Mouse (Mus musculus): ENCODE measurements around the gene Pdk4.

Pdk4 gene

DNA sequence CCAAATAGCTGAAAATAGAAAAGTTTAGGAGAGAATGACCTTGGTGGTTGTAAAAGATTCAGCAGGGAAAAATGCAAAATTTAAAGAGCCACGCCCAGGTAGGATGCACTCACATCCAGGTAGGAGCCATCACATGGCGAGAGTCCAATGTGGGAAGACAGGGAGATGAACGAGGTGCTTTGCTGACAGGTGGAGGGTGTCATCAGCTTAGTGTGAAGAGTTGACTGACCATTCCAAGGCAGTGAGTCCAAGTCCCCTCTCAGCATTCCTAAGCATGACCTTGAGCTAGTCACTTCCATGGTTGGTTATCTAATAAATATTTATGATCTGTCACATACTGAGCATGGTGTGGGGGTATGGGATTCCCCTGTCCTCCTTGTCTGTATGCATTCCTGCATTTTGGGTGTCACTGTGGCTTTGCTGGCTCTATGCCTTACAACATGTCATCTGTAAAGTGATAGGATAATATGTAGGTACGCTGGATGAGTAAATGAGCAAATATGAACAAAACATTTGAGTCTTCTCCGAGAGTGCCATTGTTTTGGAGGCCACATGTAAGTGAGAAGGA is 51.7 kb downstream of the Pdk4 start:
- no peak for DNase-seq (ENCODE audit: low spot score)

DNA sequence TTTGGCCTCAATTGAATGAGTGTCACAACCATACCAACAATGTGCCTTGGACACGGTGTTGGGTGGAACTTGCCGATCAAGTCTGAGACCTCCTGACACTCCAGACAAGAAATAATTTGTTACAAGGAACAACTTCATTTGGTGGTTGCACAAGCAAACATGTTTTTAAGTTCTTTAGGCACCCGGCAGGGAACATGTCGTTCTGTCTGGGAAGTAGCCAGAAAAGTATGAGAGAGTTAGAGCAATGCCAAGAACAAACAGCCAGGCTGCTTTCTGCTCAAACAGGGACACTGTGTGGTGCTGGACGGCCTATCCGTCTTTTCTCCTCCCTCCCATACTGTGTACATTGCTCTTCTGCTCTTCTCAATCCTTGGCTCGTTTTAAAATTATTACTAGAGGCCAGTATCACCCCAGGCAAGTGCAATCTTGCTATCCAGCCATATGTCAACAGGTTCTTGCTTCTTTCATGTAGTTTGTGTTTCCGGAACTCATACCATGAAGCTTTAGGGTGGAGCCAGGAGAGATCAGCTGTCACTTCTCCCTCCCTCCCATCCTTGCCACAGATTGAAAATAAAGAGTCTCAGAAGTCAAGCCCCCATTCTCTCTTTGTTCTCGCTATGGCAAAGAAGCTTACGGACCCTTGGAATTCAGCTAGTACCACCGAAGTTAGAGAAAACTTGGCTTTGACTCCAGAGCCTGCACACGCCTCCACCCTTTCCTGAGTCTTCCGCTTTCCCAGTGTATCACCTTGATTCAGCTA is 52.8 kb downstream of the Pdk4 start:
- DNase-seq (ENCODE audit: low spot score) = no peak

DNA sequence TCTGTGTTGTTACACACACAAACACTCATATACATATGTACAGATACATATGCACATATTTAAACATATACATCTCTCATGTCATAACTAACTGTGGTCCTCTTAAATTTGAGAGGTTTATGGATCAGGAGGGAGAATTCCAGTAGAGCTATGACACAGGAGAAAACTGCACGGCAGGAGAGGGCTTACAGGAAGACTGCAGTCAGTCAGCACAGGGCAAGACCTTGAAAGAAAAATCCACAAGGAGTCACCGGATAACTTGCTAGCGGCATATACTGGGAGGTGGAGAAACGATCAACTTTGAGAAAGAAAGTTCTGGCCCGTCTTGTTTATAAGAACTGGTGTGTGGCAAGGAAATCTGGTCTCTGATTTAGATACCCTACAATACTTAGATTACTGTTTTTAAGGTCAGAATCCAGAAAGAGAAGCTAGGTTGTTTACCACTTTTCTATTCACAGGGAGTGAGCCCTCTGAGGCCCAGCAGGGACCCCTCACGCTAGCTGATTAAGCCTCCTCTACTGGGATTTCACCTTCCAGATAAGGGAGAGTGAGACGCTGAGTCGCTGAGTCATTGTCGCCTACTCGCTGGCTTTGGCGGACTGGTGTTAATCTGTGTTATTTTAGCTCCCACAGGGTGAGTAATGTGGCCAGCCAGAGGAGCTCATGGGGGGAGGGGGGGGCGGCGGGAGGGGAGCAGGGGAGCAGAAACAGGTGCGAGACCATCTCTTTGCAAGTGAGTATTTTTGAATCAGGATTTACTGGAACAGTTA is 53.6 kb downstream of the Pdk4 start:
- no peak for DNase-seq (ENCODE audit: low spot score)

DNA sequence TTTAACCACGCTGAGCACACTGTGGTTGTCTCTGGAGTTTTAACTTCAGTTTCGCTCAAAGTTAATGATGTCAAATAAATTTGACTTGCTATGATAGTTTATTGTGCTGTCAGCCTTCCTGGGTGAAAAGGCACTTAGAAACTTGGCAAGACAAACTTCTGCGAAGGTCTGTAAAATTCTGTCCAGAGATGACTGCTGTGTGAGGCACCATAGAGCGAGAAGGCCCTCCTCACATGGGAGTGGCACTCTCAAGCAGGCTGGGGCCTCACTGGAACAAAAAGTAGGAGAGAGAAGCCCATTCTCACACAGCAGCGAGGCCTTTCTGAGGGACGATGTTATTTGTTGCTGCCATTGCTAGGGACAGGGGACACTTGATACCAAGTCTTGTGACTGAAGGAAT is 54.9 kb downstream of the Pdk4 start:
- no peak for DNase-seq (ENCODE audit: low spot score)

DNA sequence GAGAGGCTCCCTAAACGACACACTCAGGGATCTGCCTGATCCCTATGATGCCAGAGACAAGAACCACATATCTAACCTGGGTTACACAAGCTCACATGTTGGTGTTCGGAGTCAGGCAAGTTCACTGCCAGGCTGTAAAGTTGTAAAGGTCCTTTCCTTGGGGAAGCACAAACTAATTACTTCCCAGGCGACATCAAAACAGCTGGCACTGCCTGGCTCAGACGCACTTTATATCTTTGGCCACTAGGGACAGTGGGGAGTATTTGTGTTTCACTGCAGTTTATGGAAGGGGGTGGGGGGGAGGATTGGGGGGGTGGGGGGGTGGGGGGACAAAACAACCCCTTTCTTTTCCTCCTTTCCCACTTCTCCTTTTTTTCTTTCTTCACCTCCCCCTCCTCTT is 58.4 kb downstream of the Pdk4 start:
- no peak for DNase-seq (ENCODE audit: low spot score)

DNA sequence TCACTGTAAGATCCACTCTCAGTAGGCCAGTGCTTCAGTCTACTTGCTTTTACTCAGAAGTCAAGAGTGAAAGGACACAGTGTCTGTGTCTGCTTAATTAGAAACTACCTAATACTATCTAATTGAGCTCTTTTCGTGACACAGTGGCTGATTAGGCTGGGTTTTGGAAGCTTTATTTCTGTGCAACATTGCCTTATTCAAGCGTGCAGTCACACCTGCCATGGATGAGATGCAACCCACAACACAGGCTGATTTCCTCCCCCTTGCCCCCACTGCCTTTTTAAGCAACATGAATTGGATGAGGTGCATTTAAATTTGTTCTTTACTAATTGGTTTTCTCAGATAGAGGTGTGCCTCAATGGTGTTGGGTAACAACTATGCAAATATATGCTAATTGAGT is 62.2 kb downstream of the Pdk4 start:
- no peak for DNase-seq (ENCODE audit: low spot score)

Data from urinary bladder, postnatal 10 days (tissue).